Mouse (Mus musculus) effector memory CD4-positive, alpha-beta T cell, adult 7 months (primary cell): ENCODE data around the gene Pdzd3. TPM values are rescaled to one million over a fixed set of nuclear protein-coding genes. Genes with fewer than 3 reads are reported as not detected.

ENCODE experiments used
- polyA plus RNA-seq: library from polyadenylated mRNA; unstranded; fragments of 100-300 nt; shearing (Covaris generic); gene quantifications from one replicate; pipeline ENCODE4 v1.2.1, GENCODE M21; 2017

Pdzd3 gene
- 0.23 TPM for polyA plus RNA-seq

DNA sequence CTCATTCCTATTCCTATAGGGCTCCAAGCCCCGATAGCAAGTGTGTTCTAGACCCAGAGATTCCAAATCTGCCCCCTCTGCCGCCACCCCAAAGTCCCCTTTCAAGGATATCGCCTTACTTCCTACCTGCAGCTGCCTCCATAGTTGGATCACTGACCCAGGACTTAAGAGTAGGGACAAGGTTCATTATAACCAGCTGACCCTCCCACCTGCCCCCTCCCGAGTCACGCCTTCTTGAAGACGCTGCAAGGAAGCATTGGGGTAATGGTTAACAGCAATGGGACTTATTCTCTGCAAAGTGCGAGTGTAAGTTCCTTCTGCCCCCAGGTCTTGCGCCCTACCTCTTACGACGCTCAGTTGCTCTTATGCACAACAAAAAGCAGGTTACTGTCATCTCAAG lies at the start of gene Pdzd3:
Gene Pdzd3 (minus strand): TSS at position 158 of the 400 bp plus-strand sequence.

DNA sequence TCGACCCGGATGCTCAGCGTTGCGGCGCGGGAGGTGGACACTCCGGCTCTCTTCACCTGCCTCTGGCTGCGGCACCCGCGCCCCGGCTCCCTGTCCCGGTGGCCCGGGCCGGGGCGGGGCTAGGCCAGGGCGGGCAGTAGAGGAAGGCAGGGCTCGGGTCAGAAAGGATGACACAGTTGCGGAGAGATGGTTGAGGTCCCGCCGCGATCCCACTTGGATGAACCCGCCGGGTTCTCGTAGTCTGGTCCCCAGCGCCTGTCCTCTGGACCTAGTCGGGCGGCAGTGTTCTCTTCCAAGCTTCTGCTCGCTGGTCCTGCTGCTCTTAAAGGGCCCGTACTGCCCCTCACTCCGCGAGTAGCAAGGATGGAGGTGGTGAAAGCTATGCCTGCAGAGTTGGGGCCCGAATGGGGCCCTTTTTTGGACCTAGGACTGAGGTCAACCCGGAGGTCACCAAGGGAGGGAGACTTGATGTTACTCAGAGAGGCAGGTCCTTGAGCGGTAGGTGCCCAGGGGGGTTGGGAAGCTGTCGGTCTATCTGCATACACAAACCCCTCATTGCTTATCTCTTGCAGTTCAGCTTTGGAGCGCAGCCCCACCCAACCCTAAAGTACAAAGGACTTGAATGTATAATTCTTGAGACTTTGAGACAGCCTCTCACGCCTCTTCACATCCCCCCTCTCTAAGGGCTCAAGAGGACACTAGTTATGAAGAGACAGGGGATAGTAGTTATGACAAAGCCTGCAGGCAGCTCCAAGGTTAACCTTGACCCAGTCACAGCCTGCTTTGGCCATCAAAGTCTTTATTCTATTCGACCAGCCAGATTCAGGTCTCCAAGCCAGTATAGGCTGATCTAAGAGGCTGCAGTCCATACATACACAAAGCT lies 37.0 kb upstream of the Pdzd3 start, which contains the start of gene Abcg4:
Gene Abcg4 (minus strand): TSS at position 540 of the 883 bp plus-strand sequence.

GRCm38 (mm10) chr9:44268432-44268831 lies 17.2 kb upstream of the Pdzd3 start, which contains the start of gene Nlrx1:
TSS of gene Nlrx1 (minus strand) at chr9:44268599.

GRCm38 (mm10) chr9:44240399-44240798 lies 10.9 kb downstream of the Pdzd3 start, which contains the start of gene Ccdc153:
TSS of gene Ccdc153 (plus strand) at chr9:44240676.

DNA sequence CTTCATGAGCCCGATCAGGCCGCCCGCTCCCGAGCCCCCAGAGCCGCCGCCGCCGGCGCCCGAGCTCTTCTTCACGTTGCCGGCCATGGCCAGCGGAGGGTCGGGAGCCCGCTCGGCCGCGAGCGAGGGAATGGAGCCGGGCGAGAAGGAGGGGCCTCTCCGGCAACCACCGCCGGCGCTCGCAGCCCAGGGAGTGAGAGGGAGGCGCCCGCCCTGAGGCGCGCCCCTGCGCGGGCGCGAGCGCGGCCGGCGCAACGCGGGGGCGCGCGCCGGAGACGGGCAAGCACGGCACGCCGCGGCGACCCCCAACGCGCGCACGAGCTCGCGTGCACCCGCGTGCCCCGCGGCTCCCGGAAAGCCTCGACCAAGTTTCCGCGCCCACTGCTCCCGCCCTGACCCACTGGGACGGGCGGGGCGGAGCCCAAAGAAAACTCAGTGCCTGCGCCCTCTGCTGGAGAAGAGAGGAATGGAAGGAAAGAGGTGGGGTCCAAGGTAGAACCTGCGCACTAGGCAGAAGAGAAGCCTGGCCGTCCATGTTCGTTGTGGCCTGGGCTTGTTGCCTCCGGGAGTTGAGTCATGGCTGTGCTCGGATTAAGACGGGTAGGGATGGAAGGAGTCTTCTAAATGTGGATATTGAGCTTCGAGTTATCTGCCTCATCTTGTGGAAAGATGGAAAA lies 17.3 kb downstream of the Pdzd3 start, which contains the start of gene Cbl:
Gene Cbl (minus strand): TSS at position 248 of the 677 bp plus-strand sequence.

Other genes starting within 250 kb of the Pdzd3 start
- gene Thy1, start 208.1 kb downstream of the Pdzd3 start, polyA plus RNA-seq, result 132 TPM
- 17.8 TPM for gene Usp2, start 184.4 kb downstream of the Pdzd3 start, polyA plus RNA-seq
- not detected for gene Mfrp, start 149.7 kb downstream of the Pdzd3 start, polyA plus RNA-seq
- not detected for gene C1qtnf5, start 144.2 kb downstream of the Pdzd3 start, polyA plus RNA-seq
- gene Gm49380, start 138.0 kb downstream of the Pdzd3 start, polyA plus RNA-seq, result not detected
- gene Rnf26, start 138.0 kb downstream of the Pdzd3 start, polyA plus RNA-seq, result 16.6 TPM
- 0.67 TPM for gene Mcam, start 117.0 kb downstream of the Pdzd3 start, polyA plus RNA-seq
- 33.9 TPM for gene Cbl, start 17.4 kb downstream of the Pdzd3 start, polyA plus RNA-seq
- gene Ccdc153, start 10.8 kb downstream of the Pdzd3 start, polyA plus RNA-seq, result not detected
- 4.8 TPM for gene Nlrx1, start 17.1 kb upstream of the Pdzd3 start, polyA plus RNA-seq
- not detected for gene Abcg4, start 37.1 kb upstream of the Pdzd3 start, polyA plus RNA-seq
- 34.4 TPM for gene Hinfp, start 54.2 kb upstream of the Pdzd3 start, polyA plus RNA-seq
- 12.7 TPM for gene C2cd2l, start 68.8 kb upstream of the Pdzd3 start, polyA plus RNA-seq
- 8.7 TPM for gene Dpagt1, start 74.5 kb upstream of the Pdzd3 start, polyA plus RNA-seq
- 61.7 TPM for gene H2afx, start 83.2 kb upstream of the Pdzd3 start, polyA plus RNA-seq
- 14.8 TPM for gene Hmbs, start 92.8 kb upstream of the Pdzd3 start, polyA plus RNA-seq
- 50.0 TPM for gene Vps11, start 110.2 kb upstream of the Pdzd3 start, polyA plus RNA-seq
- 15.7 TPM for gene Hyou1, start 128.0 kb upstream of the Pdzd3 start, polyA plus RNA-seq
- gene Slc37a4, start 145.4 kb upstream of the Pdzd3 start, polyA plus RNA-seq, result 13.6 TPM
- 2,034 TPM for gene Rps25, start 155.7 kb upstream of the Pdzd3 start, polyA plus RNA-seq
- 90.9 TPM for gene Trappc4, start 156.1 kb upstream of the Pdzd3 start, polyA plus RNA-seq
- gene Ccdc84, start 167.1 kb upstream of the Pdzd3 start, polyA plus RNA-seq, result 44.8 TPM
- 0.71 TPM for gene Foxr1, start 189.7 kb upstream of the Pdzd3 start, polyA plus RNA-seq
- gene Upk2, start 203.5 kb upstream of the Pdzd3 start, polyA plus RNA-seq, result not detected
- gene Bcl9l, start 231.4 kb upstream of the Pdzd3 start, polyA plus RNA-seq, result 20.8 TPM